Mouse (Mus musculus) kidney, embryonic 14.5 days (tissue): Measurements from ENCODE around the gene Slc31a2. TPM values are rescaled to one million over a fixed set of nuclear protein-coding genes. Genes with fewer than 3 reads are reported as not detected.
"Not testable (repeated sequence)": the region's sequence is repeated elsewhere in the genome, so short reads cannot be mapped to it uniquely, and the experiment has no call there.

Experiments
- ATAC-seq: fragments of 200-750 bp; cut with Nextera tagmentation; 2 replicates; pipeline ENCODE4 v1.8.0; 2017; ENCODE audit warnings: moderate number of reproducible peaks, mild to moderate bottlenecking, moderate TSS enrichment, moderate library complexity; ENCODE audit not compliant: low FRiP score, low TSS enrichment
- H3K27ac ChIP-seq: fragments of 300-500 bp; sonication (generic); 2 replicates; pipeline ENCODE4 v1.5.1; 2014; ENCODE audit warnings: low read depth, mild to moderate bottlenecking, low read length, moderate library complexity, mixed read lengths
- H3K27me3 ChIP-seq: fragments of 300-500 bp; sonication (generic); 2 replicates; pipeline ENCODE4 v1.6.1; 2014; ENCODE audit warnings: mild to moderate bottlenecking, low read length; ENCODE audit not compliant: control insufficient read depth, insufficient read depth
- H3K36me3 ChIP-seq: fragments of 300-500 bp; sonication (generic); 2 replicates; pipeline ENCODE4 v1.6.1; 2014; ENCODE audit warnings: low read length, mixed read lengths; ENCODE audit not compliant: control insufficient read depth, insufficient read depth
- H3K4me1 ChIP-seq: fragments of 300-500 bp; sonication (generic); 2 replicates; pipeline ENCODE4 v1.6.1; 2014; ENCODE audit warnings: low read length, mixed read lengths; ENCODE audit not compliant: control insufficient read depth, insufficient read depth
- H3K4me2 ChIP-seq: fragments of 300-500 bp; sonication (generic); replicated peaks from 2 replicates; pipeline ENCODE4 v1.6.1; 2014; ENCODE audit warnings: low read depth, mild to moderate bottlenecking, low read length
- H3K4me3 ChIP-seq: fragments of 300-500 bp; sonication (generic); 2 replicates; pipeline ENCODE4 v1.5.1; 2014; ENCODE audit warnings: mild to moderate bottlenecking, low read length
- H3K9ac ChIP-seq: fragments of 300-500 bp; sonication (generic); 2 replicates; pipeline ENCODE4 v1.6.1; 2014; ENCODE audit warnings: low read depth, mild to moderate bottlenecking, low read length, moderate library complexity
- H3K9me3 ChIP-seq: fragments of 300-500 bp; sonication (generic); 2 replicates; pipeline ENCODE4 v1.6.1; 2016; ENCODE audit warnings: low read length; ENCODE audit not compliant: control insufficient read depth
- WGBS: fragments of 180-500 bp; shearing (Covaris S2); extraction: QIAGEN DNeasy Blood & Tissue Kit; methylation state at CpG from one replicate; pipeline ENCODE4 v1.1.7; 2014; 5-methylcytosine and 5-hydroxymethylcytosine counted together
- polyA plus RNA-seq: library from polyadenylated mRNA; unstranded; fragments of >200 nt; fragmentation: Nextera tagmentation; extraction: Ambion mirVana; gene quantifications from 2 replicates; pipeline ENCODE4 v1.2.1, GENCODE M21; 2014

Gene Slc31a2
- polyA plus RNA-seq, 1 experiment from 2014 or later, result 19.9 TPM

DNA sequence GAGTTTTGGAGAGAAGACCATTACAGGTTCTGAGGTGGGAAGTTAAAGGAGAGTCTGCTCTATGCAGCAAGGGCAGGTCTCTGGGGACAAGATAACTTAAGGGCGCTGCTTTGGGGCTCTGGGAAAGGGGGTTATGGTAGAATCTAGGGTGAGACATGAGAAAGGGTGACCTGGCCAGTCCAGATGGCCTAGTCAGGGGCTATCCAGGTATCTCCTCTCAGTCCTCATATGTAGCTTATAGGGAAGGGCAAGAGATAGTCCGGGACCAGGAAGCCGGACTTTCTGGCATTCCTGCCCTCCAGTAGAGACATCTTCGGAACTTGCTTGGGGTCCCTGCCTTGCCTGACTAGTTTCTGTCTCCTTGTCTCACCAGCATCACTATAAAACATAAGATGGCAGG, 10.6 kb upstream of the Slc31a2 start:
- no peak overlapping the region for H3K4me2 ChIP-seq
- ATAC-seq, result no peak

GRCm38 (mm10) chr4:62254551-62254950, 7.8 kb upstream of the Slc31a2 start:
- no peaks in the 10 kb centered on the region for H3K36me3 ChIP-seq
- no peaks in the 10 kb centered on the region for H3K4me1 ChIP-seq
- no peak overlapping the region for H3K9ac ChIP-seq
- WGBS, result 69% methylated on average over 8 of the region's 8 CpGs
- ATAC-seq, result no peak
- no peaks in the 10 kb centered on the region for H3K27me3 ChIP-seq
- H3K27ac ChIP-seq, result no peak overlapping the region
- H3K4me3 ChIP-seq, result no peak overlapping the region
- no peaks in the 10 kb centered on the region for H3K9me3 ChIP-seq
- no peak overlapping the region for H3K4me2 ChIP-seq

More for the DNA sequence above, 10.6 kb upstream of the Slc31a2 start:
- H3K9me3 ChIP-seq, result no peaks in the 10 kb centered on the region
- 79% methylated on average over 4 of the region's 4 CpGs for WGBS
- H3K36me3 ChIP-seq, result no peaks in the 10 kb centered on the region
- H3K27me3 ChIP-seq, result no peaks in the 10 kb centered on the region
- no peak overlapping the region for H3K4me3 ChIP-seq
- H3K9ac ChIP-seq, result no peak overlapping the region
- H3K4me1 ChIP-seq, result no peaks in the 10 kb centered on the region
- no peak overlapping the region for H3K27ac ChIP-seq

DNA sequence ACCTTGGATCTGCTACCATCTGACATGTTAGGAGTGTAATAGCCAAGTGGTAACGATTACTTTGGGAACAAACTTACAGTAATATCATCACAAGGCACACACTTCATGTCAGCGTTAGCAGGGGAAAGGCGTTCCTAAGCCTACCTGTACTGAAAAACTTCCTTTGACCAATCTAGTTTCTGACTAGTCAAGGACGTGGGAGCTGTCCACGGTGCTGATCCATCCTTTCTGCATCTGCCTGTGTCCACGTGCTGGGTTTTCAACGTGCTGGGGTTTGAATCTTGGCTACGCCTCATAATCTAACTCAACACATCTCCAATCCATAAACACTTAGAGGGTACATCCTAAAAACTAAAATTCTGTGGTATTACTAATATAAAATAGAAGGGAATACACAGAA, 5.4 kb upstream of the Slc31a2 start:
- no peaks in the 10 kb centered on the region for H3K9me3 ChIP-seq
- H3K4me1 ChIP-seq, result no peaks in the 10 kb centered on the region
- H3K4me3 ChIP-seq, result no peak overlapping the region
- no peak overlapping the region for H3K4me2 ChIP-seq
- no peak overlapping the region for H3K9ac ChIP-seq
- no peak for ATAC-seq
- H3K27me3 ChIP-seq, result no peaks in the 10 kb centered on the region
- H3K36me3 ChIP-seq, result no peaks in the 10 kb centered on the region
- H3K27ac ChIP-seq, result no peak overlapping the region
- WGBS, result 31% methylated on average over 8 of the region's 8 CpGs

DNA sequence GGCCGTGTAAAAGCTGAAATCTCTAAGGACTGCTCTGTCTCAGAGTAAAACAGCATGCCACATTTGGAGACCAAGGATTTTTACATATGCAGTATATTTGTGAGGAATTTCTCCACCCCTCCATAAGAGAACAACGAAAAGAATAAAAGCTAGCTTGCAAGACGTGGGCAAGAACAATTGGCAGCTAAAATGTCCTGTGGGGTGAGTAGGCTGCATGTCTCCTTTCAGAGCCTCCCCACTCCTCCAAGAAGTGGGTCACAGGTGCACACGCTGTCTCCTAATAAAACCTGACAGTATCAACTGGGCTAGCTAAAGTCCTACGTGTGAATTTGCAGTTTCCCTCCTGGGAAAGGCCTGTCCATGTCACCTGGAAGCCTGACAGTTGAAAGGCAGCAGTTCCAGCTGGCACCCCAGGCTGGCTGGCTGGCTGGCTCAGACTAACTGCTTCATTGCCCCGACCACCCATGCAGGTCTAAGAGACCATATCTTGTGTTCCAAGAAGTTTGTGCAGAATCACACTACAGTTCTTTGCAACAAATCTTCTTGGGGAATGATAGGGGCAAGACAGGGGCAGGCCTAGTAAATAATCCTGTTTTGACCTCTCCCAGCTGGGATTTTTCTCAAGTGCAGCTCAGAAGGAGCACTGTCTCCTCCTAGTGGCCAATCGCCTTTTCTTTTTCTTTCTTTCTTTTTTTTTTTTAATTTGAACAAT, 927 bp downstream of the Slc31a2 start:
- H3K27ac ChIP-seq, result no peak overlapping the region
- peak; percentile 94 for ATAC-seq
- no peaks in the 10 kb centered on the region for H3K27me3 ChIP-seq
- 19% methylated on average over 7 of the region's 7 CpGs for WGBS
- no peak overlapping the region for H3K9ac ChIP-seq
- no peaks in the 10 kb centered on the region for H3K9me3 ChIP-seq
- no peaks in the 10 kb centered on the region for H3K36me3 ChIP-seq
- H3K4me1 ChIP-seq, result peaks cover 3% of the 10 kb centered on the region; the same call in 1 of the 2 replicates
- no peak overlapping the region for H3K4me2 ChIP-seq
- H3K4me3 ChIP-seq, result no peak overlapping the region

GRCm38 (mm10) chr4:62265154-62265836, 2.9 kb downstream of the Slc31a2 start:
- no peaks in the 10 kb centered on the region for H3K27me3 ChIP-seq
- H3K4me3 ChIP-seq, result no peak overlapping the region
- 72% methylated on average over 10 of the region's 10 CpGs for WGBS
- no peaks in the 10 kb centered on the region for H3K9me3 ChIP-seq
- peaks cover 3% of the 10 kb centered on the region; the same call in 1 of the 2 replicates for H3K4me1 ChIP-seq
- no peaks in the 10 kb centered on the region for H3K36me3 ChIP-seq
- no peak for ATAC-seq
- H3K9ac ChIP-seq, result no peak overlapping the region
- H3K27ac ChIP-seq, result no peak overlapping the region
- H3K4me2 ChIP-seq, result no peak overlapping the region

GRCm38 (mm10) chr4:62266016-62266415, 3.7 kb downstream of the Slc31a2 start:
- not testable (repeated sequence) for H3K4me2 ChIP-seq, H3K36me3 ChIP-seq, ATAC-seq, H3K9ac ChIP-seq, H3K27ac ChIP-seq, H3K4me1 ChIP-seq, H3K4me3 ChIP-seq, H3K9me3 ChIP-seq, H3K27me3 ChIP-seq
- WGBS, result 72% methylated on average over 6 of the region's 7 CpGs

GRCm38 (mm10) chr4:62267101-62267500, 4.7 kb downstream of the Slc31a2 start:
- Histone ChIP-seq H3K27me3 (no peaks in the 10 kb centered on the region), H3K4me1 (peaks cover 3% of the 10 kb centered on the region; the same call in 1 of the 2 replicates), H3K36me3 (no peaks in the 10 kb centered on the region), H3K27ac (no peak overlapping the region), H3K4me2 (no peak overlapping the region), H3K9ac (no peak overlapping the region), H3K9me3 (no peaks in the 10 kb centered on the region), H3K4me3 (no peak overlapping the region)
- no peak for ATAC-seq
- WGBS, result 62% methylated on average over 10 of the region's 10 CpGs

GRCm38 (mm10) chr4:62272696-62273095, 10.3 kb downstream of the Slc31a2 start:
- Histone ChIP-seq H3K36me3 (no peaks in the 10 kb centered on the region), H3K9me3 (no peaks in the 10 kb centered on the region), H3K9ac (no peak overlapping the region), H3K4me1 (no peaks in the 10 kb centered on the region), H3K27me3 (no peaks in the 10 kb centered on the region), H3K4me2 (no peak overlapping the region), H3K4me3 (no peak overlapping the region), H3K27ac (no peak overlapping the region)
- no peak for ATAC-seq
- 91% methylated on average over 10 of the region's 10 CpGs for WGBS

DNA sequence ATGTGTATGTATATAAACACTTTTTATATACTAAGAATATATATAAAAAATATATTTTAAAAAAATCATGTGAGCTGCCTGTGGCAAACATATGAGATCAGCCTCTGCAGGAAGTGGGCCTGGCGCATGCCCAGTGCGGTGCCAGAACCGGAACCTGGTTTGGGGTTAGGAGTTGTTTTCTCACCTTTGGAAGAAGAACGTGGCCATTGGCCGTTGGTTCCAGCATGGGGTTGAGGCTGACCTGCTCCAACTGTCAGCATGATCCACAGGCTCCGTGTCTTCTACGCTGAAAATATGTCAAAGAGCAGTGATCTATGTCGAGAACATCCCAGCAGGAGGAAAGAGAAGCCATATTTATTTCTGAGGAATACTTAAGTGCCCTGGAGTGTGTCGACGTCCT, 11.6 kb downstream of the Slc31a2 start:
- no peak for ATAC-seq
- H3K36me3 ChIP-seq, result no peaks in the 10 kb centered on the region

More for the DNA sequence above, 11.6 kb downstream of the Slc31a2 start:
- no peak overlapping the region for H3K27ac ChIP-seq
- no peak overlapping the region for H3K4me3 ChIP-seq
- no peaks in the 10 kb centered on the region for H3K27me3 ChIP-seq
- WGBS, result 89% methylated on average over 10 of the region's 10 CpGs
- no peaks in the 10 kb centered on the region for H3K9me3 ChIP-seq
- H3K4me2 ChIP-seq, result no peak overlapping the region
- H3K4me1 ChIP-seq, result no peaks in the 10 kb centered on the region
- no peak overlapping the region for H3K9ac ChIP-seq
